Mouse (Mus musculus): ENCODE data around the gene Aox3. TPM values are rescaled to one million over a fixed set of nuclear protein-coding genes. Genes with fewer than 3 reads are reported as not detected.

Gene Aox3
- polyA plus RNA-seq (2015; fragmentation: Nextera tagmentation; extraction: Ambion mirVana) = 0.23 and 0.53 TPM in 2 replicates

DNA sequence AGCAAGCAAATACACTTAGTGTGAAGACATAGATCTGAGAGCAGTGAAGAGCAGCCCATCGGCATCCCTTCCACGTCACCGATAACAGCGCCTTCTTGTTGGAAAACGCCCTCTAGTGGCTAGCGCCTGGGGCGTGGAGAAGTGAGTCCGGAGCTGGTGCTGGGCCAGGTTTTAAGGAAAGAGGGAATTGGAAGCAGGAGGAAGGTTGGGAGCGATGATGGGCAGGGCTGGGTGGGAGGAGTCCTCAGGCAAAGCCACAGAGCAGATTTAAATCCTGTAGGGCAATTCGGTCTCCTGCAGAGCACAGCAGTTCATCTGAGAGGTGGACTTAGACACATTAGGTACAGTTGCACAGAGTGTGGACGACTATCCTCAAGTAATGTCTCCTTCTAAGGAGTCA is at the start of gene Aox3:
Aox3 (plus strand) TSS at position 251 of the 400 bp plus-strand sequence.
- peak; percentile 86 for ATAC-seq
- Histone ChIP-seq H3K36me3 (ENCODE audit: control insufficient read depth, insufficient read depth, low read length) (no peaks in the 10 kb centered on the region), H3K4me1 (ENCODE audit: control insufficient read depth, insufficient read depth, low read length) (no peaks in the 10 kb centered on the region), H3K9ac (ENCODE audit: low read depth, low read length) (no peak within 1 kb of the TSS; the same call in 1 of the 2 replicates), H3K4me3 (ENCODE audit: low read depth, low read length) (peak within 1 kb of the TSS; percentile 15; the same call in 1 of the 2 replicates), H3K27me3 (ENCODE audit: control insufficient read depth, insufficient read depth, low read depth, low read length) (no peaks in the 10 kb centered on the region), H3K9me3 (replicated peaks; ENCODE audit: control insufficient read depth, low read length, poor library complexity, severe bottlenecking) (no peaks in the 10 kb centered on the region), H3K27ac (ENCODE audit: low read length) (no peak within 1 kb of the TSS), H3K4me2 (ENCODE audit: low read length) (peak within 1 kb of the TSS; percentile 38)
- 9% methylated on average over 11 of the region's 11 CpGs for WGBS

DNA sequence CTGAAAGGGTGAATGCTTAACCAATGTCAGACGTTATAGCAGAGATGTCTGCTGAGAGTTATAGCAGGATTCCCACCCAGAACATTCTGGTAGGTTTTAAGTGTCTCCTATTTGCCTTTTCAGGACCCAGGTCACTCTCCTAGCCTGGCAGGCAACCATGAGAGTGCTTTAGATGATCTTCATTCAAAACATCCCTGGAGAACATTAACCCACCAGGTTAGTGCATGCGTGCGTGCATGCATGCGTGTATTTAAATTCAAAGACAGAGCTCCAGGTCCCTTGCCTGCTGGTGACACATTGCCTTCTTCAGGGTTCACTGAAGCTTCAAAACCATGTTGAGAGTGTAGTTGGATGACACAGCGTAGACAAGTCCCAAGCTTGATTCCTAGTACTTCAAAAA is 47.8 kb upstream of the Aox3 start:
- H3K27ac ChIP-seq (ENCODE audit: low read length) = no peak overlapping the region
- no peaks in the 10 kb centered on the region for H3K27me3 ChIP-seq (ENCODE audit: control insufficient read depth, insufficient read depth, low read depth, low read length)
- no peak overlapping the region for H3K4me3 ChIP-seq (ENCODE audit: low read depth, low read length)
- H3K9me3 ChIP-seq (replicated peaks; ENCODE audit: control insufficient read depth, low read length, poor library complexity, severe bottlenecking) = no peaks in the 10 kb centered on the region
- H3K9ac ChIP-seq (ENCODE audit: low read depth, low read length) = no peak overlapping the region
- H3K36me3 ChIP-seq (ENCODE audit: control insufficient read depth, insufficient read depth, low read length) = no peaks in the 10 kb centered on the region
- ATAC-seq = no peak
- no peak overlapping the region for H3K4me2 ChIP-seq (ENCODE audit: low read length)
- WGBS = 85% methylated on average over 5 of the region's 5 CpGs
- H3K4me1 ChIP-seq (ENCODE audit: control insufficient read depth, insufficient read depth, low read length) = no peaks in the 10 kb centered on the region

DNA sequence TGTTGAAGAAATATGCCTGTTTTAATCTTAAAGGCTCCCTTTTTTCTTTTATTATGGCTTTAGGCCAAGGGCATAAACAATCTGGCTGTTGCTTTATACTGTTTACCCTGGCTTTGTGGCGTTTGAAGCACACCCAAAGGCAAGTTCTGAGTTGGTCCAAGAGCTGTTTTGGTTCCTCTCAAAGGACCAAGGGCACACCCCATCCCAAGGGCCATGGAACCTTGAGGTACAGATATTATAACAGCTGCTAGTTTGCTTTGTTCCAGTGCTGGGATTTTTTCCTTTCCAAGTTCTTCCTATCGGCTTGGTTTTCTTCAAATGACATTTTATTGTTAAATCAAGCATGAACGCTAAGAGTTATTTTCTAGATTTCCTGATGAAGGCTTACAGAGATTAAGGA is 47.3 kb upstream of the Aox3 start:
- H3K27me3 ChIP-seq (ENCODE audit: control insufficient read depth, insufficient read depth, low read depth, low read length) = no peaks in the 10 kb centered on the region
- no peak overlapping the region for H3K9ac ChIP-seq (ENCODE audit: low read depth, low read length)
- no peak overlapping the region for H3K27ac ChIP-seq (ENCODE audit: low read length)
- no peaks in the 10 kb centered on the region for H3K4me1 ChIP-seq (ENCODE audit: control insufficient read depth, insufficient read depth, low read length)
- no peak for ATAC-seq
- no peak overlapping the region for H3K4me2 ChIP-seq (ENCODE audit: low read length)
- H3K4me3 ChIP-seq (ENCODE audit: low read depth, low read length) = no peak overlapping the region
- H3K36me3 ChIP-seq (ENCODE audit: control insufficient read depth, insufficient read depth, low read length) = no peaks in the 10 kb centered on the region
- H3K9me3 ChIP-seq (replicated peaks; ENCODE audit: control insufficient read depth, low read length, poor library complexity, severe bottlenecking) = no peaks in the 10 kb centered on the region
- 74% methylated on average over 3 of the region's 3 CpGs for WGBS

DNA sequence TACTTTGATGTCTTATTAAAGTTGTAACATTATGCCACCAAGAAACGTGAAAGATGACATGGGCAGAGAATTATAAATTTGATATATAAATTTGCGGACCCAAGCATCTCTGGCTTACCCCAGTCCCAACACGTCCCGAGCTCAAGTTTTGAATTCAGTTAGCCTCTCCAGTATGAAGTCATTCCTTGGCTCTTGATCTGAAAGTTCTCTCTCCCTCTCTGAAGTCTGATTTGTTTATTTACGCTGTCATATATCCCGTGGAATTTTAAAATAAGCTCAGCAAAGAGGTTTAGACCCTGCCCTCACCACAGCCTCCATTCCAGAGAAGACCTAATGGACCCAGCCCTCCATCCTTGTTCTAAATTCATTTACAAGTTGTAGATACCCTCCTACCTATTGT is 43.7 kb upstream of the Aox3 start:
- H3K4me2 ChIP-seq (ENCODE audit: low read length) = no peak overlapping the region
- no peaks in the 10 kb centered on the region for H3K9me3 ChIP-seq (replicated peaks; ENCODE audit: control insufficient read depth, low read length, poor library complexity, severe bottlenecking)
- no peaks in the 10 kb centered on the region for H3K36me3 ChIP-seq (ENCODE audit: control insufficient read depth, insufficient read depth, low read length)
- H3K27ac ChIP-seq (ENCODE audit: low read length) = no peak overlapping the region
- H3K4me3 ChIP-seq (ENCODE audit: low read depth, low read length) = no peak overlapping the region
- no peak overlapping the region for H3K9ac ChIP-seq (ENCODE audit: low read depth, low read length)
- 91% methylated on average over 6 of the region's 6 CpGs for WGBS
- no peak for ATAC-seq
- H3K4me1 ChIP-seq (ENCODE audit: control insufficient read depth, insufficient read depth, low read length) = no peaks in the 10 kb centered on the region
- H3K27me3 ChIP-seq (ENCODE audit: control insufficient read depth, insufficient read depth, low read depth, low read length) = no peaks in the 10 kb centered on the region

DNA sequence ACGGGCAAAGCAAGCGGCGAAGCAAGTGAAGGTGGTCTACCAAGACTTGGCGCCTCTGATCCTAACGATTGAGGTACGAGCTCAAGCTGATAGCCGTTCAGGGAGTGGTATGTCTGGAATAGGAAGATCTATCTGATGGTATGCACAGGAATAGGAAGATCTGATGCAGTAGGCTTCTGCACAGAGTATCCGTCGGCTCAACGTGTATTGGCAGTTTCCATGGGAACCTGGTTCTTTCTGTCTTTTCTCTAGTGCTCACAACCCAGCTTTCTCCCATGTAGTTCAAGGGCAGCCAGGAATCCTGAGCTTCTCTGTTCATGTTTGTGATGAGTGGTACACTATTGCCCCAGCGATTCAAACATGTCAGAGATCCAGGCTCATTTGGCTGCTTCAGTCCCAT is 42.8 kb upstream of the Aox3 start:
- Histone ChIP-seq H3K9ac (ENCODE audit: low read depth, low read length) (no peak overlapping the region), H3K36me3 (ENCODE audit: control insufficient read depth, insufficient read depth, low read length) (no peaks in the 10 kb centered on the region), H3K4me2 (ENCODE audit: low read length) (no peak overlapping the region), H3K27ac (ENCODE audit: low read length) (no peak overlapping the region), H3K9me3 (replicated peaks; ENCODE audit: control insufficient read depth, low read length, poor library complexity, severe bottlenecking) (no peaks in the 10 kb centered on the region), H3K27me3 (ENCODE audit: control insufficient read depth, insufficient read depth, low read depth, low read length) (no peaks in the 10 kb centered on the region), H3K4me3 (ENCODE audit: low read depth, low read length) (no peak overlapping the region), H3K4me1 (ENCODE audit: control insufficient read depth, insufficient read depth, low read length) (no peaks in the 10 kb centered on the region)
- WGBS = 86% methylated on average over 11 of the region's 11 CpGs
- peak; percentile 58 for ATAC-seq

DNA sequence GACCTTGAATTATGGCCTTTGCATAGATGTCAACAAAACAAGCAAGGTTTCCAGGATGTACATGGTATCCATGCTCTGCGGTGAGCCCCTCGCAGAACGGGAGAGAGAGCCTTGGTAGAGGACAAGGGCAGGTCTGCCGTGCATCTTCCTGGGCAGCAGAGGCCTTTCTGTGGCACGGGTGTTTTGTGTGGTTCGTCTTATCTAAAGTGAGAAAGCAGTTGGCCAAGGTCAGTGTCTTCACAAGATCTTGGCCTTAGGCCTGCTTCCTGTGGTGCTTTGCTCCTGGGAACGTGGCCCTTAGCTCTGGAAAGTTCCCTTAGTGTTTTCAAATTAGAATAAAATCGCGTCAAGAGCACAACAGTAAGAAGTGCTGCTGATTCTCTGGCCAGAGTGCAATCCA is 41.9 kb upstream of the Aox3 start:
- H3K4me3 ChIP-seq (ENCODE audit: low read depth, low read length) = no peak overlapping the region
- H3K9me3 ChIP-seq (replicated peaks; ENCODE audit: control insufficient read depth, low read length, poor library complexity, severe bottlenecking) = no peaks in the 10 kb centered on the region
- H3K9ac ChIP-seq (ENCODE audit: low read depth, low read length) = no peak overlapping the region
- no peak overlapping the region for H3K4me2 ChIP-seq (ENCODE audit: low read length)
- H3K27me3 ChIP-seq (ENCODE audit: control insufficient read depth, insufficient read depth, low read depth, low read length) = no peaks in the 10 kb centered on the region
- H3K36me3 ChIP-seq (ENCODE audit: control insufficient read depth, insufficient read depth, low read length) = no peaks in the 10 kb centered on the region
- no peak for ATAC-seq
- no peaks in the 10 kb centered on the region for H3K4me1 ChIP-seq (ENCODE audit: control insufficient read depth, insufficient read depth, low read length)
- WGBS = 83% methylated on average over 9 of the region's 9 CpGs
- no peak overlapping the region for H3K27ac ChIP-seq (ENCODE audit: low read length)

DNA sequence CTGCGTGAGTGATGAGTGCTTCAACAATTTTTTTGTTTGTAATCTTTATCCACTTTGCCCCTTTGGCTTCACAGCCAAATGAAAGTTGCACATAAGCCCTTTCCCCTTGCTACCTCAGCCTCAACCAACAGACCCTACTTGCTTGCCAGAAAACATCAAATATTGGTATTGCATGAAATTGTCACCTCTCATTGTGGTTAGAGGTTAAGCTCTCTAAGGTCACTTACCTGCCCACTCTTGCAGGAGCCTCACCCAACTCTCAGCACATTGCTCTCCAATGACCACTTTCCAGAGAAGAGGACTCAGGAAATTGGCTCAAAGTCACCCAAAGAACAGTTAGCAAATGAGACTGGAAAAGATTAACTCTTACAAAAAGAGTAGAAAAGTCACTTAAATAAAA is 41.4 kb upstream of the Aox3 start:
- H3K9me3 ChIP-seq (replicated peaks; ENCODE audit: control insufficient read depth, low read length, poor library complexity, severe bottlenecking) = no peaks in the 10 kb centered on the region
- H3K9ac ChIP-seq (ENCODE audit: low read depth, low read length) = no peak overlapping the region
- no peak overlapping the region for H3K4me2 ChIP-seq (ENCODE audit: low read length)
- no peak overlapping the region for H3K27ac ChIP-seq (ENCODE audit: low read length)
- no peaks in the 10 kb centered on the region for H3K36me3 ChIP-seq (ENCODE audit: control insufficient read depth, insufficient read depth, low read length)
- no peak for ATAC-seq
- H3K27me3 ChIP-seq (ENCODE audit: control insufficient read depth, insufficient read depth, low read depth, low read length) = no peaks in the 10 kb centered on the region
- H3K4me3 ChIP-seq (ENCODE audit: low read depth, low read length) = no peak overlapping the region
- WGBS = 89% methylated on average over 1 of the region's 1 CpGs
- no peaks in the 10 kb centered on the region for H3K4me1 ChIP-seq (ENCODE audit: control insufficient read depth, insufficient read depth, low read length)

DNA sequence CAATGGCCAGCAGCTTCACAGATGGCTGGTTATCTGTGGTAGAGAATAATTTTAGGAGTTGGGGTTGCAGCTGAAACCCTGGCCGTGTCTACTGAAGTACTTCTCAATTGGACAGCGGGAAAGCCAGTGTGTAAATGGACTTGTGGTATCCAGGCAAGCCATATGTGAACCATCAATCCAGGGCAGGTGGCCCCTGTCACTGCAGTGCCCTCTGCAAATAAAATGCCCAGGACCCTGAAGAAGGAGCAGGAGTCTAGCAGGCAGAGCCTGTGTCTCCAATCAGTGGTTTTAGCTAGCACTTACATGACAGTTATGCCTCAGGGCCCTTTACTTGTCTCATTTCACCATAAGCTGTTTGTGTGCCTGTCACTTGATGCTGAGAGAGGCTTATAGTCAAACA is 40.5 kb upstream of the Aox3 start:
- no peak overlapping the region for H3K4me3 ChIP-seq (ENCODE audit: low read depth, low read length)
- H3K4me1 ChIP-seq (ENCODE audit: control insufficient read depth, insufficient read depth, low read length) = no peaks in the 10 kb centered on the region
- H3K9me3 ChIP-seq (replicated peaks; ENCODE audit: control insufficient read depth, low read length, poor library complexity, severe bottlenecking) = no peaks in the 10 kb centered on the region
- ATAC-seq = no peak
- no peaks in the 10 kb centered on the region for H3K36me3 ChIP-seq (ENCODE audit: control insufficient read depth, insufficient read depth, low read length)
- 88% methylated on average over 2 of the region's 2 CpGs for WGBS
- H3K27ac ChIP-seq (ENCODE audit: low read length) = no peak overlapping the region
- H3K9ac ChIP-seq (ENCODE audit: low read depth, low read length) = no peak overlapping the region
- H3K4me2 ChIP-seq (ENCODE audit: low read length) = no peak overlapping the region
- H3K27me3 ChIP-seq (ENCODE audit: control insufficient read depth, insufficient read depth, low read depth, low read length) = no peaks in the 10 kb centered on the region

DNA sequence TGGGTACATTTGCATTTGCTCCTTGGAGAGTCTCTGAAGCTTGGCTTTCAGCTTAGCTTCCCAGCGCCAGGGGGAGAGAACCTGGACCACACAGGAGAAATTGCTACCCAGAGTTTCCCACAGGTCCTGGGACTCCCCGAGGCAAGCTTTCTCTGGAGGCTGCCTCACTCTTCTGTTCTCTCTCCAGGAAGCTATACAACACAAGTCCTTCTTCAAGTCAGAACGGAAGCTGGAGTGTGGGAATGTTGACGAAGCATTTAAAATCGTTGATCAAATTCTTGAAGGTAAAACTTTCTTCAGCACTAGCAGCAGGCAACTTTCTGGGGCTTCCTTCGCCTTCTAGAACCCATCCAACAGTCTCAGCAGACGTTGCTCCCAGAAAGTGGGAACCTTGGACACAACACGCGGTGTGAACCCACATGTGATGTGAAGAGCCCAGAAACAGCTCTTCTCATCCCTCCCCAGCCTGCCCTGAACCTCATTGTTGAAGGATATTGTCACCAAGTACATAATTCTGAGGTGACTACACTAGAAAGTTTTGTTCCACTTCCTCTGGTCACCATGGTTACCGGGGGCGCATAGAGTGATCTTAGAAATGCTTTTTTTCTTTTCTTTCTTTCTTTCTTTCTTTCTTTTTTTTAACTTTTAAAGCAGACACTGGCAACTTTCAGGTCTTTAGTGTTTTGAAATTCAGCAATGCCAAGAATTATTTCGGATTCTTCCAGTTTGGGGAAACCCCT is 39.8 kb upstream of the Aox3 start:
- WGBS = 74% methylated on average over 12 of the region's 12 CpGs
- H3K4me3 ChIP-seq (ENCODE audit: low read depth, low read length) = no peak overlapping the region
- H3K36me3 ChIP-seq (ENCODE audit: control insufficient read depth, insufficient read depth, low read length) = no peaks in the 10 kb centered on the region
- no peak overlapping the region for H3K27ac ChIP-seq (ENCODE audit: low read length)
- H3K9me3 ChIP-seq (replicated peaks; ENCODE audit: control insufficient read depth, low read length, poor library complexity, severe bottlenecking) = no peaks in the 10 kb centered on the region
- ATAC-seq = no peak
- no peaks in the 10 kb centered on the region for H3K4me1 ChIP-seq (ENCODE audit: control insufficient read depth, insufficient read depth, low read length)
- H3K27me3 ChIP-seq (ENCODE audit: control insufficient read depth, insufficient read depth, low read depth, low read length) = no peaks in the 10 kb centered on the region
- H3K9ac ChIP-seq (ENCODE audit: low read depth, low read length) = no peak overlapping the region
- H3K4me2 ChIP-seq (ENCODE audit: low read length) = no peak overlapping the region
